Mouse (Mus musculus) 3T3-L1 (cell line): ENCODE measurements at regions not wholly inside any gene's neighbourhood (a gene's known extent, or its start where the extent isn't known, plus 50 kb on each side); places are given as distances from the start of the nearest gene placed in this dataset.
"Not testable (repeated sequence)": the region's sequence is repeated elsewhere in the genome, so short reads cannot be mapped to it uniquely, and the experiment has no call there.

Experiments used
- DNase-seq: peaks from one replicate; pipeline ENCODE4 v3.0.0-alpha.2; 2015; ENCODE audit warnings: low read depth, low spot score

DNA sequence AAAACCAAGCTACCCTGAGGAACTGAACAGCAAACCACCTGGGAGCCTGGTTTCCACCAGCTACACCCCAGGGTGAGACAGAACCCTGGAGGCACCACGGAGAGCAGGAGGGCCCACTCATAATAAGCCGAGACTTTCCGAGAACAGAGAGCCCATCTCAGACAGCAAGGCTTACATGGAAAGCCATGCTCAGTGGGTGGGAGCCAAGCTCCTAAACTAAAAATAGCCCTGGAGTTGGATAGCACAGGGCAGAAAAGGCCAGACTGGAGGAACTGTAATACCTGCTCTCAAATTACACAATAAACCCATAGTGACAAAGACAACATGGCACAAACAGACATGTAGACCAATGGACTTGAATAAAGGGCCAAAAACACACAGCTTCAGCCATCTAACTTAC lies 69.9 kb downstream of the Fbxo4 start:
- no peak for DNase-seq

- DNase-seq = peak; percentile 80
Measured at GRCm38 (mm10) chr15:3908721-3909120, 70.7 kb downstream of the Fbxo4 start.

DNA sequence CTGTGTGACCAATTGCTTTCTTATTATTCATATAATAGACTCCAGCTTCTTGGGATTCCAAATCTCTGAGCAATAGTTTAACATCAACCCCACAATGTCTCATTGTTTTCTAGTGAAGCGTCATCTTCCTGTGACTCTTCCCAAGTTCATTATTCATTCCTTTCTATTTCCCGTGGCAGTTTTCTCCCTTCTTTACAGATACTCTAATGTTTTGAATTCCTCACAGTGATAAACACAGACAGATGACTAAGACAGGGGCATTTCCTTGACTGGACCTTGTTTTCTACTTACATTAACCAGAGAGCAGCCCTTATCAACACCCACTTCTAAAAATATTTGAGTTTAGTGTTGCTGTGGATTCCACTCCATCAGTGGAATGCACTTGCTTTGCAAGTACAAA lies 73.8 kb downstream of the Fbxo4 start:
- DNase-seq = peak; percentile 96

GRCm38 (mm10) chr15:3878429-3878828 lies 100.9 kb downstream of the Fbxo4 start:
- DNase-seq = peak; percentile 54

- DNase-seq = peak; percentile 68
Measured at GRCm38 (mm10) chr15:3877506-3877905, 101.9 kb downstream of the Fbxo4 start.

- DNase-seq = peak; percentile 84
Measured at GRCm38 (mm10) chr15:3875210-3875861, 104.0 kb downstream of the Fbxo4 start.

GRCm38 (mm10) chr15:3831802-3832201 lies 147.6 kb downstream of the Fbxo4 start:
- peak; percentile 11 for DNase-seq

DNA sequence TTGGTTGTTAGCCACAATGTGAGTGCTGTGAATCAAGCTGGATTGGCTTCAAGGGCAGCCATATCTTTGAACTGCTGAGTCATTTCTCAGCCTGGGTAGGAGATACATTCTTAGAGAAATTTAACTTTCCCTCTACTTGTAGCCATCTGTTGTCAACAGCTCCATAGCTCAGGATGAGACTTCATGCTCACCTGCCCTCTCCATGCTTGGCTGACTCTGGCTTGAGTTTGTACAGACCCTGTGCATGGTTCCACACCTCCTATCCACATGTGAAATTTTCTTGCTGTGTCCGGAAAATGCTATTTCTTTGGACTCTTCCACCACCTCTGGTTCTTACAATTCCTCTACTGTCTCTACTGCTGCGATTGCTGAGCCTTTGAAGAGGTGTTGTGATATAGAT lies 173.9 kb downstream of the Fbxo4 start:
- peak; percentile 21 for DNase-seq

DNA sequence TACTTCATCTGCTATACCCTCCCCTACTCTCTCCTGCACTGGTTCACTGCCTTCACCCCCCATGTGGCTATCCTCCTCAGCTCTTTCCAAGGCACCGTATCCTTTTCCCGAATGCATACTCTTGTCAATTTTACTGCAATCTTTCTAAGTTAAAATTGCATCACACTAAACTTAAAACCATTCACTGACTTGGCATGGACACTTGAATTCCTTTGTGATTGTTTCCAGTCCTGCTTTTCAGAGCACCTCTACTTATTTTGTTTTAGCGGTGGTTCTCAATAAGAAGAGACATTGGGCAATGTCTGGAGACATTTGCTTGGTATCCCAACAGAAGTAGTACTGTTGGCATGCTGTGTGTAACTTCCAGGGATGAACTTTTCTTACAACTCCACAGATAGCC lies 192.6 kb upstream of the Ghr start:
- DNase-seq = peak; percentile 75

DNA sequence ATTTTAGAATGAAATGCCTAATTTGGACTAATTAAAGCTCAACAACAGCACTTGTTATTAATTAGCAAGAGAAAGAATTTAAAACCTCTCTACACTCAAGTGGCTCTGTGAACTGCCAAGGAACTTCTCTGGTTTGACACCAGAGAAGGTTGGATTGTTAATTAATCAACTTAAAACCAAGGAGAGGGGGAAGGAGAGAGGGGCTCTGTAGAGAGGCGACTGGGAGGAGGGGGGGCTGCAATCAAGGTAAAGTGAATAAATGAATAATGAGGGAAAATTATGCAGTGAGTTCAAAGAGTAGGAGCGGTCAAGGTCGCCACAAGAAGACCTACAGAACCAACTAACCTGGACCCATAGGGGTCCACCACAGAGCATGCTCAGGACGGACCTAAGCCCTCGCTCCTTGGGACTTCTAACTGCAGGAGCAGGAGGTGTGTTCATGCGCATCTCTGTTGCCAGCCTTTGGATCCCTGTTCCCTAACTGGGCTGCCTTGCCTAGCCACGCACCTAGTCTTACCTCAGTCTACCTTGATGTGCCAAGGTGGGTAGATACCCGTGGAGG lies 189.0 kb upstream of the Ghr start:
- DNase-seq = no peak

- DNase-seq = peak; percentile 26
Measured at GRCm38 (mm10) chr15:3770312-3770711, 187.0 kb upstream of the Ghr start.

- DNase-seq = no peak
Measured at GRCm38 (mm10) chr15:3764726-3765125, 181.4 kb upstream of the Ghr start.

DNA sequence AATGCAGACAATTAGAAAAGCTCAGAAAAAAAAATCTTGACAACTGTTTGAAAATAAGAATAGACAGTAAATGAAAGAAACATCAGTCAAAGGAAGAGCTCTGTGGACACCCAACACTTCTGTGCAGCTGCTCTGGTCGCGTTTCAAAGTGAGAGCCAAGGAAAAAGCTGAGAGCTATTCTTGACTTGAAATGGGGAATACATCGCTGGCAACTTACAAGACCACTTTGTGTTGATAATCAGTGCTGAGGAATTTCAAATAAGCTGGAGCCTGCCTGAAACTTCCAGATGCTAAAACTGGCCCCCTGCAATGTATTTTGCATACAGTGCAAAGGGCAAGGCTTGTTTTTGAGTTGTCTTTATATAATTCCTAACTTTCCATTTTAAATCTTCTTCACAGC lies 177.1 kb upstream of the Ghr start:
- DNase-seq = no peak

DNA sequence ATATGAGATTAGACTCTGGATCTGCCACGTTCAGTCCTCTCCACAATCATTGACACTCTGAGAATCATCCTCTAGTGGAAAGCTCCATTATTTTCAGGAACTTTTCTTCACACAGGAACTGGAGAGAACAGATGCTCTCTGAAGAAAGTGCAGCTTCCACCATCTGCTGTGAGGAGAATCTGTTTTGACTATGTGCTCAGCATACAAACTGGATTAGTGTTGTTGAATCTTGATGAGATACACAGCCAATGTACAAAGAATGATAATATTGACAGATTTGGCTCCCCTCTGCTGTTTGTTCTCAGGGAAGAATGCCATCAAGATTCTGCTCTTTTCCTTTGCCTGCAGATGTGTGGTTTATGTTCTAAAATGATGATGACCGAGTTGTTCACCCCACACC lies 172.3 kb upstream of the Ghr start:
- no peak for DNase-seq

GRCm38 (mm10) chr15:3748072-3748471 lies 164.8 kb upstream of the Ghr start:
- DNase-seq = not testable (repeated sequence)

DNA sequence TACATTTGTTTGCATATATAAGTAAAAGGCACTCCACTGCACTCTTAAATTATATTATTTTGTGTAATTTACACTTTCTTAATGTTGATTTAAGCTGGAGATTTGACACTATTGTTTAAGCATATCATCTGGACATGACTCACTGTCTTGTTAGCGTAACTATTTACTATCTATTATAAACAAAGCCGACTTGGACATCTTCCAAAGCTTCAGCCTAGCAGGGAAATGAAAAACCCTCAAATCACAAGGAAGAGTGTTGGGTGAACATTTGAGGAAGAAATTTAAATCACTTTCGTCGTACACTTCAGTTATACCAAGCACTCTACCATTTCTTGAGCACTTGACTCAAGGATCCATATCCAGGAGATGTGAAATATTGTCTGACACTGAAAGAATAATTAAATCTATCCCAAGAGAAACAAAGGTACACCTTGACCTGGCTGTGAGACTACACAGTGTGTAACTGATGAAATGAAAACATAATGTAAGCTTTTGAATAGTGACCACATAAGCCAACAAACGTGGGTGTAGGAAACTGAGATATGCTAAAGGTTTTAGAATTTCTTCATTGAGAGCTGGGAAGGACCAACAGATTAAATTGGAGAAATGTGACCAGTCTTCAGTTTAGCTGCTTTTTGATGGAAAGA lies 160.0 kb upstream of the Ghr start:
- peak; percentile 67 for DNase-seq

DNA sequence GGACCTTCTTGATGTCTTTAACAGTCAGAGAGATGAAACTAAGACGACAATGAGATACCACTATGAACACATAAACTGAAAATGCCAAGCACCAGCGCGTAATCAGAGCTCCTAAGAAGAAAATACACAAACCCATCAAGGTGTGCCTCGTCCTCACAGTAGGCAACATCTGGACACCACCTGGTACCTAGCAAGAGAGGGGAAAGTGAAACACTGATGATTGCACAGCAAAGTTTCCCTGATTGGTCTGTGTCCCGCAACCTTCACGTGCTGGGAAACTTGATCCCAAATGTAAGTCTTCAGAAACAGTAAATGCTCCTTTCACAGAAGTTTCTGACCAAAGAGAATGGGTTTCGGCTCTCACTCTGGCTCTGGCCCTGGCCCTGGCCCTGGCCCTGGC lies 158.9 kb upstream of the Ghr start:
- no peak for DNase-seq

DNA sequence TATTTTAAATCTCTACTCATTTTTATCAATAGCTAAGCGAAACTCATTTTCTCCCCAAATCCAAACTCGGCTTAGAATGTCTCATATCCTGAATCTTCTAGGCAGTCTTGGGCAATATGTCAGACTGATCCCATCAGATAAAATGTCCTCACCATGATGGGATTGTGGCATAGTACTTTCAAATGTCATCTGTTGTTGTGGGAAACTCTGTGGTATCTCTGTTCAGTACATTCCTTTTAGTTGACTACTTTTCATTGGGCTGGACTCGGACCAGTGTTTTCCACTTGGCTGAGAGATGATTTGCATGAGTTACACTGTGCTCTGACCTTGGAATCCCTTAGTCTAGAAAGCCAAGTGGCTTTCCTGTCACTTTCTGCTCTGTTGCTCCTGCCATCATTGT lies 141.9 kb upstream of the Ghr start:
- peak; percentile 93 for DNase-seq

DNA sequence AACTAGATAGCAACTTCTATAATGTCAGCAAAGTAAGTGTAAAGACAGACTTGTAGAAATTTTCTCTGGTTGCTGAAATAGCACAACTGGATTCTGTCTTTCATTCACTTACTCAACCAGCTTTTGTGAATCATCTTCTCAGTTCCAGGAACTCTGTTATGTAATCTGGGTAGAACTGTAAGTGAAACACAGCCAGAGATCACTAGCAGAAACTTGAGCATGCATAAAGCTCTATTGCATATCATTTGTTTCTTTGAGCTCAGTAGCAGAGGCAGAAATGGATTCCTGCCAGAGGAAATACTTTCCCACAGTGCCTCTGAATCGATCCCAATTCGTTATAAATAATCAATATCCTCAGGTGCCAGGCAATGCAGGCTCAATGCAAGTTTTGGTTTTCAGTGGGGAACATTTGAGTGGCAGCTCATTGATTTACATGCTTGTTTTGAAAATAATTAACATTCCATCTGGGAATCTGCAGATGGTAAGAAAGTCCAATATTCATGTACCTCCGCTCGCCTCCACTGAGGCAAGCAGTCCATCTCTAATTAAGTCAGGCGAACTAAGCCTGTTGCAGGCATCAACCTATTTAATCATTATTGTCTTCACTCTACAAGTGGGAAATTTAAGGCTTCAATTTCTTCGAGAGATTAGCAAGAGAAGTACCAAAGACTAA lies 137.5 kb upstream of the Ghr start:
- peak; percentile 79 for DNase-seq

DNA sequence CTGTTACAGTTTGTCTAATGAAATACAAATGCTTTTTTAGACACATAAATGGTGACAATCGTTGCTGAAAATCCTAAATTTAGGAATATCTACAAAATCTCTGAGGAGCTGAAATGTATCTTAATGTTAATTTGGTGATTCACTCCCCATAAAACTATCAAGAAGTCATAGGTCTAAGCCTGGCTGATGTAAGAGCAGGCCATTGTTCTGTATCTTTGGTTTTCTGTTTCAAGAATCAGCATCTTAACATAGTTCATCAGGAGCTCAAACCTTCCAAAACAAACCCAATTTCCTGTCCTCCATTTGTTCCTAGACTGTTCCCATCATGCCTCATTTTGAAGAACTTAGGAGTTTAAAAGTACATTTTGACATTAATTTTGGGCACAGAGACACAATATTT lies 128.5 kb upstream of the Ghr start:
- DNase-seq = peak; percentile 56

- peak; percentile 98 for DNase-seq
Measured at GRCm38 (mm10) chr15:3707089-3708078, 124.1 kb upstream of the Ghr start.
